In the genomic region with DNA sequence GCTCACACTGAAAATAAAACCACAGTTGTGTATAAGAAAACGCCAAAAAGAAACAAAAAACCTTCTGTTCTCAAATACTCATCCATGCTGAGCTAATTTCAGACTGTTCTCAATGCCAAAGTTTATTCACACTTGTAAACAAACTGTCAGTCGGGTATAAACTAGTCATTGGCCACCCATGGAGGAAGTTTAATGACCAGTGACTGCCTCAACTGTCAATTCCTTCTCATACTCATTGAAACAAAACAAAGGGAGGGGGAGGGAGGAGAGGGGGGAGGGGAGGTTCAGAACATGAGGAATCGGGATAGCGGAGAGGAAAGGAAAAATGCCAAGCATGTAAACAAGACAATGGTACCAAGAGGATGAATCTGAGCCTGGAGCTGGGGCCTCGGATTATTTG, we compare ENCODE assay signal across 14 mouse cellular contexts. TPM values are rescaled to one million over a fixed set of nuclear protein-coding genes. Genes with fewer than 3 reads are reported as not detected.
A peak's percentile ranks its signal among the peaks of the same experiment; 100 is the strongest.
DNase-seq lines count a peak whose midpoint lies in the region; ATAC-seq lines count a peak whose summit lies in the region.
"Had no signal": no experiment of that assay in that cellular context is flagged by ENCODE, and none has a peak within 500 bp of the region (broad histone marks: within the 10 kb centered on the region; RNA-seq: fewer than 3 reads in every experiment).

No protein-coding gene starts in this region.

- DNase-seq in heart, adult 11 months: peak; percentile 17
- DNase-seq in 3T3-L1 (ENCODE audit: low read depth, low spot score): peak; percentile 24
- peak; percentile 6 for DNase-seq in embryonic facial prominence, embryonic 11.5 days (ENCODE audit: low spot score)
- DNase-seq in thymus, postnatal 10 days (ENCODE audit: low spot score in 2 of 2): no peak
- no peak for DNase-seq in ovary, adult 18-20 months (ENCODE audit: low spot score)
- no peak for DNase-seq in kidney, postnatal 25 days
- DNase-seq: adrenal gland, postnatal 36 days; cerebellum, adult 9-11 months; layer of hippocampus, adult 9-11 months had no signal

- no peak overlapping the region for H3K27ac ChIP-seq in heart, embryonic 11.5 days (ENCODE audit: low read depth, low read length)
- H3K27ac ChIP-seq in embryonic facial prominence, embryonic 11.5 days (replicated peaks; ENCODE audit: low read depth, low read length): no peak overlapping the region
- H3K27ac ChIP-seq in lung, embryonic 16.5 days (ENCODE audit: low read length): peak overlapping the region; percentile 25
- H3K27ac ChIP-seq: midbrain, embryonic 12.5 days had no signal

- H3K9ac ChIP-seq in heart, embryonic 11.5 days (ENCODE audit: low read depth, low read length): no peak overlapping the region
- H3K9ac ChIP-seq in embryonic facial prominence, embryonic 11.5 days (replicated peaks; ENCODE audit: low read length): no peak overlapping the region
- H3K9ac ChIP-seq in lung, embryonic 16.5 days (ENCODE audit: low read length): no peak overlapping the region
- H3K9ac ChIP-seq: midbrain, embryonic 12.5 days had no signal

- no peaks in the 10 kb centered on the region for H3K27me3 ChIP-seq in heart, embryonic 11.5 days (ENCODE audit: control insufficient read depth, insufficient read depth, low read length)
- no peaks in the 10 kb centered on the region for H3K27me3 ChIP-seq in embryonic facial prominence, embryonic 11.5 days (ENCODE audit: control insufficient read depth, insufficient read depth, low read length)
- H3K27me3 ChIP-seq in lung, embryonic 16.5 days (ENCODE audit: control insufficient read depth, insufficient read depth, low read depth, low read length): no peaks in the 10 kb centered on the region
- H3K27me3 ChIP-seq: midbrain, embryonic 12.5 days had no signal

- no peak overlapping the region for H3K4me2 ChIP-seq in heart, embryonic 11.5 days
- H3K4me2 ChIP-seq in embryonic facial prominence, embryonic 11.5 days (ENCODE audit: low read depth, low read length): no peak overlapping the region
- H3K4me2 ChIP-seq in lung, embryonic 16.5 days (ENCODE audit: low read depth, low read length): peak overlapping the region; percentile 32
- H3K4me2 ChIP-seq: liver, embryonic 11.5 days; midbrain, embryonic 12.5 days had no signal

- no peaks in the 10 kb centered on the region for H3K9me3 ChIP-seq in heart, embryonic 11.5 days (replicated peaks; ENCODE audit: control insufficient read depth, low read length)
- H3K9me3 ChIP-seq in embryonic facial prominence, embryonic 11.5 days (replicated peaks; ENCODE audit: control insufficient read depth, low read length): no peaks in the 10 kb centered on the region
- no peaks in the 10 kb centered on the region for H3K9me3 ChIP-seq in lung, embryonic 16.5 days (ENCODE audit: control insufficient read depth, low read length)
- H3K9me3 ChIP-seq: midbrain, embryonic 12.5 days had no signal

- no peaks in the 10 kb centered on the region for H3K4me1 ChIP-seq in heart, embryonic 11.5 days (ENCODE audit: control insufficient read depth, insufficient read depth, low read length)
- no peaks in the 10 kb centered on the region for H3K4me1 ChIP-seq in embryonic facial prominence, embryonic 11.5 days (ENCODE audit: control insufficient read depth, insufficient read depth, low read length)
- peaks cover 7% of the 10 kb centered on the region; the same call in 1 of the 2 replicates for H3K4me1 ChIP-seq in lung, embryonic 16.5 days (replicated peaks; ENCODE audit: control insufficient read depth, insufficient read depth, low read length)
- H3K4me1 ChIP-seq: midbrain, embryonic 12.5 days had no signal

- H3K36me3 ChIP-seq in heart, embryonic 11.5 days (ENCODE audit: control insufficient read depth, insufficient read depth, low read length): peaks cover 10% of the 10 kb centered on the region; the same call in 1 of the 2 replicates
- H3K36me3 ChIP-seq in embryonic facial prominence, embryonic 11.5 days (replicated peaks; ENCODE audit: control insufficient read depth, insufficient read depth, low read depth, low read length): no peaks in the 10 kb centered on the region; the same call in 1 of the 2 replicates
- H3K36me3 ChIP-seq in lung, embryonic 16.5 days (ENCODE audit: control insufficient read depth, insufficient read depth, low read length): peaks cover 21% of the 10 kb centered on the region

- 72% methylated on average over 5 of the region's 5 CpGs for WGBS in heart, embryonic 11.5 days (ENCODE audit: insufficient replicate concordance)
- 59% methylated on average over 5 of the region's 5 CpGs for WGBS in embryonic facial prominence, embryonic 11.5 days
- WGBS in lung, embryonic 16.5 days: 31% methylated on average over 5 of the region's 5 CpGs

- ATAC-seq in heart, embryonic 11.5 days (replicated peaks; ENCODE audit: insufficient number of reproducible peaks, low FRiP score, low TSS enrichment): no peak
- ATAC-seq in embryonic facial prominence, embryonic 11.5 days (replicated peaks; ENCODE audit: insufficient number of reproducible peaks, low FRiP score, low TSS enrichment, low read depth): no peak
- ATAC-seq in lung, embryonic 16.5 days (ENCODE audit: low read depth): peak; percentile 92
- ATAC-seq: inflammation-experienced regulatory T-cells, adult 6 months had no signal

- H3K4me3 ChIP-seq in heart, embryonic 11.5 days (ENCODE audit: low read depth, low read length): no peak overlapping the region
- H3K4me3 ChIP-seq in embryonic facial prominence, embryonic 11.5 days (ENCODE audit: low read depth, low read length): no peak overlapping the region
- no peak overlapping the region for H3K4me3 ChIP-seq in lung, embryonic 16.5 days (ENCODE audit: low read length)
- H3K4me3 ChIP-seq: midbrain, embryonic 12.5 days had no signal

RNA-seq across cellular contexts. Expression of a gene that starts 41.9 kb away (rescaled TPM):
- polyA plus RNA-seq in heart, embryonic 11.5 days (2014; fragmentation: Nextera tagmentation; extraction: Ambion mirVana): 19.6 and 25.5 TPM in 2 replicates
- 33.7 and 35.6 TPM in 2 replicates for polyA plus RNA-seq in embryonic facial prominence, embryonic 11.5 days (2014; fragmentation: Nextera tagmentation; extraction: Ambion mirVana)
- 21.3 and 23.1 TPM in 2 replicates for polyA plus RNA-seq in lung, embryonic 16.5 days (2015; fragmentation: Nextera tagmentation; extraction: Ambion mirVana)

RNA-seq across cellular contexts. Expression of a gene that starts 55.5 kb away (rescaled TPM):
- 65.1 and 76.7 TPM in 2 replicates for polyA plus RNA-seq in heart, embryonic 11.5 days (2014; fragmentation: Nextera tagmentation; extraction: Ambion mirVana)
- polyA plus RNA-seq in embryonic facial prominence, embryonic 11.5 days (2014; fragmentation: Nextera tagmentation; extraction: Ambion mirVana): 111 and 125 TPM in 2 replicates
- polyA plus RNA-seq in lung, embryonic 16.5 days (2015; fragmentation: Nextera tagmentation; extraction: Ambion mirVana): 54.2 and 59.9 TPM in 2 replicates

Comparison
In these comparisons a context has a peak if more than half of its experiments do, and no peak if none do; other contexts are left out.
1. DNase-seq: peak in heart, adult 11 months (single experiment), 3T3-L1 (single experiment) and embryonic facial prominence, embryonic 11.5 days (single experiment); none in thymus, postnatal 10 days (0 of 2), ovary, adult 18-20 months (single experiment) and kidney, postnatal 25 days (0 of 2).